Mouse (Mus musculus): ENCODE measurements around the gene U2af1. TPM values are rescaled to one million over a fixed set of nuclear protein-coding genes. Genes with fewer than 3 reads are reported as not detected.

The U2af1 gene
- polyA plus RNA-seq, 1 experiment from 2014 or later: 349 TPM

- Histone ChIP-seq H3K27me3 (no peaks in the 10 kb centered on the region), H3K4me3 (no peak overlapping the region), H3K4me2 (no peak overlapping the region), H3K27ac (no peak overlapping the region), H3K9me3 (no peaks in the 10 kb centered on the region), H3K4me1 (no peaks in the 10 kb centered on the region), H3K36me3 (peaks cover 37% of the 10 kb centered on the region), H3K9ac (no peak overlapping the region)
- no peak for ATAC-seq (ENCODE audit: insufficient number of reproducible peaks, insufficient read depth, low FRiP score, low TSS enrichment, low read depth)
- WGBS: 77% methylated on average over 8 of the region's 8 CpGs
Observed at GRCm38 (mm10) chr17:31607256-31607951, 51.3 kb downstream of the U2af1 start.

DNA sequence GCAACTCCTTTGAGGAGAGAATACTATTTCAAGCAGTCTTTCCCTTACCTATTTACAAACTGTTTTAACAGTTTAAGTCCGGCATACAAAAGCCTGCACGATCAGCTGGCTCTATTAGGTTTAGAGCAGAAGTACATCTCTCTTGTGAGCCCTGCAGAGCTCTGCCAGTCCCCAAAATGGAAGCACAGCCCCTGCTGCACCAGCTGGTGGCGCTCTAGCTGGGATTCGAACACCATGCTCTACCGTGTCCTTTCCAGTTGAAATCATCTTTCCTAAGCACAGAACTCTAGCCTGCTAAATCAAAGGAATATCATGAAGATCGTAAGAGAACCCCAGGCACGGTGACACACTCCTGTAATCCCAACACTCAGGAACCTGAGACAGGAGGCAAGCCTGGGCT, 52.3 kb downstream of the U2af1 start:
- no peak for ATAC-seq (ENCODE audit: insufficient number of reproducible peaks, insufficient read depth, low FRiP score, low TSS enrichment, low read depth)

DNA sequence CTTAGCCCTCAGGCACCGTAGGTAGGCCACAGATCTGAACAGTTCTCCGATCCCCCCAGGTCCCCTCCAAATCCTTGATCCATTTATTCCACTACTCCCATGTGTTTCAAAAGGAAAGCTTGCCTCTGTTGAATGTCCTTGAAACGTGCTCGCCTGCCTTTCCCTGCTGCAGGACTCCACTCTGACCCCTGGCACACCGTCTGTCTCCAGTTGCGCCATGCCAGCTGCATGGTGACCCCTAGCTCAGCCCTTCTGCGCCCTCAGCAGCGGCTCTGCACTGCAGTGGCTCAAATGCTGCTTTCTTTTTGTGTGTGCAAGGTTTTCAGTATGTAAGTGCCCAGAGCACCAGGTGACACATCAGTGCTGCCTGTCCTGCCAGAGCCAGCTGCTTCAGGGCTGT, 60.1 kb downstream of the U2af1 start:
- Histone ChIP-seq H3K36me3 (peaks cover 70% of the 10 kb centered on the region), H3K4me2 (no peak overlapping the region), H3K9ac (no peak overlapping the region), H3K4me1 (no peaks in the 10 kb centered on the region), H3K9me3 (no peaks in the 10 kb centered on the region), H3K4me3 (no peak overlapping the region), H3K27ac (no peak overlapping the region), H3K27me3 (no peaks in the 10 kb centered on the region)
- no peak for ATAC-seq (ENCODE audit: insufficient number of reproducible peaks, insufficient read depth, low FRiP score, low TSS enrichment, low read depth)
- 86% methylated on average over 8 of the region's 8 CpGs for WGBS

More for the DNA sequence above, 52.3 kb downstream of the U2af1 start:
- Histone ChIP-seq H3K4me2 (no peak overlapping the region), H3K27me3 (no peaks in the 10 kb centered on the region), H3K27ac (no peak overlapping the region), H3K9me3 (no peaks in the 10 kb centered on the region), H3K4me3 (no peak overlapping the region), H3K4me1 (no peaks in the 10 kb centered on the region), H3K36me3 (peaks cover 40% of the 10 kb centered on the region), H3K9ac (no peak overlapping the region)
- 80% methylated on average over 7 of the region's 7 CpGs for WGBS

DNA sequence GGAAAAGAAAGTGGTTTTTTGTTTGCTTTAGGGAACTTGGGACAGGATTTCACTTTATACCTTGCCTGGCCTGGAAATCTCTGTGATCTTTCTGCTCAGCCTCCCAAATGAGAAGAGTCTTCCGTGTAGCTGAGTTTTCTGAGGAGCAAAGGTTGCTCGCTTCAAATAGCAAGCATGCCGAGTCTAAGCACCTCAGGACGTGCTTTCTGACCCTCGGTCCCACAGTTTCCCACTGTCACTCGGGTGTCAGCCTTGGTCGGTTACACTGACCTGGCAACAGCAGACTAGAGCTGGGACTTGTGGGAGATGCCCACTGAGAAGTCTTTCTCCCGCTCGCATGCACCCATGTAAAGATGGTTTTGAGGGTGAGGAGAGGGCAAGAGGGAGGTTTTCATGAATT, 60.7 kb downstream of the U2af1 start:
- no peaks in the 10 kb centered on the region for H3K9me3 ChIP-seq
- ATAC-seq (ENCODE audit: insufficient number of reproducible peaks, insufficient read depth, low FRiP score, low TSS enrichment, low read depth): no peak
- peaks cover 64% of the 10 kb centered on the region for H3K36me3 ChIP-seq
- WGBS: 88% methylated on average over 9 of the region's 9 CpGs
- H3K4me1 ChIP-seq: no peaks in the 10 kb centered on the region
- H3K27me3 ChIP-seq: no peaks in the 10 kb centered on the region
- H3K9ac ChIP-seq: no peak overlapping the region
- H3K4me3 ChIP-seq: no peak overlapping the region
- H3K27ac ChIP-seq: no peak overlapping the region
- no peak overlapping the region for H3K4me2 ChIP-seq

Other genes with a start within 250 kb of the U2af1 start
- 35.7 and 39.0 TPM in 2 replicates for gene Wdr4, start 138.9 kb downstream of the U2af1 start, polyA plus RNA-seq (2015; fragmentation: Nextera tagmentation; extraction: Ambion mirVana)
- 237 and 238 TPM in 2 replicates for gene Ndufv3, start 138.8 kb downstream of the U2af1 start, polyA plus RNA-seq (2015; fragmentation: Nextera tagmentation; extraction: Ambion mirVana)
- gene Pknox1, start 94.2 kb downstream of the U2af1 start, polyA plus RNA-seq (2015; fragmentation: Nextera tagmentation; extraction: Ambion mirVana): 26.5 and 27.8 TPM in 2 replicates
- gene Cbs, start 21.7 kb downstream of the U2af1 start, polyA plus RNA-seq (2015; fragmentation: Nextera tagmentation; extraction: Ambion mirVana): 2.9 and 4.3 TPM in 2 replicates
- 1.9 TPM in 1 of 2 replicates, not detected in the other for gene Cryaa, start 18.9 kb upstream of the U2af1 start, polyA plus RNA-seq (2015; fragmentation: Nextera tagmentation; extraction: Ambion mirVana)
- gene Sik1, start 196.9 kb upstream of the U2af1 start, polyA plus RNA-seq (2015; fragmentation: Nextera tagmentation; extraction: Ambion mirVana): 15.6 and 17.1 TPM in 2 replicates

All from embryonic facial prominence, embryonic 13.5 days (tissue).